Mouse (Mus musculus): ENCODE results near the gene Cnga2. TPM values are rescaled to one million over a fixed set of nuclear protein-coding genes. Genes with fewer than 3 reads are reported as not detected.
"Not testable (repeated sequence)": the region's sequence is repeated elsewhere in the genome, so short reads cannot be mapped to it uniquely, and the experiment has no call there.

Cnga2 gene
- polyA plus RNA-seq (2012; ENCODE audit: insufficient read depth, low replicate concordance), result not detected in 2 replicates

DNA sequence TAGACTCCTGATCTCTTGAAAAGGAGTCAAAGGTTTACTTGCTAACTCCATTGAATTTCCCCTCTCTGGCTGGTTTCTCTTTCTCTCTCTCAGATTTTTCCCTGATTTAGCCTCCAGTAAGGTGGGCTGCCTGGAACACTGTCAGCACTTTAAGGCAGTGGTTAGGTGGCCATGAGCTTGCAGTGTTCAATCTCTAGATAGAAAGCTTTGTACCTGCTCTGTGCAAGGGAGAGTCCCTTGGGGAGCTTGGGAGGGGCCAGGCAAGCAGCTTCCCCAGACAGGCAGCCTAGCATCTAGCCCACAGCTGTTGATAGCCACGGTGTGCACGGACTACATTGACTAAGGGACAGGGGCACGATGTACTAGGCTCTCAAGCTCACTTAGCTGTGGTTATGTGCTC is at the start of gene Cnga2:
Gene Cnga2 (plus strand): TSS at position 301 of the 400 bp plus-strand sequence.
- H3K27me3 ChIP-seq (replicated peaks), result peaks cover 28% of the 10 kb centered on the region
- TF ChIP-seq GATA1 (IDR thresholded peaks at IDR 0.05; ENCODE audit: borderline replicate concordance, low read length) (no peak), FLI1 (IDR thresholded peaks at IDR 0.05; ENCODE audit: low read length) (no peak)
- H3K36me3 ChIP-seq (replicated peaks; ENCODE audit: low read length), result no peaks in the 10 kb centered on the region
- H3K9me3 ChIP-seq, result no peaks in the 10 kb centered on the region
- H3K4me1 ChIP-seq, result no peaks in the 10 kb centered on the region
- no peak within 1 kb of the TSS for H3K4me3 ChIP-seq (replicated peaks)

DNA sequence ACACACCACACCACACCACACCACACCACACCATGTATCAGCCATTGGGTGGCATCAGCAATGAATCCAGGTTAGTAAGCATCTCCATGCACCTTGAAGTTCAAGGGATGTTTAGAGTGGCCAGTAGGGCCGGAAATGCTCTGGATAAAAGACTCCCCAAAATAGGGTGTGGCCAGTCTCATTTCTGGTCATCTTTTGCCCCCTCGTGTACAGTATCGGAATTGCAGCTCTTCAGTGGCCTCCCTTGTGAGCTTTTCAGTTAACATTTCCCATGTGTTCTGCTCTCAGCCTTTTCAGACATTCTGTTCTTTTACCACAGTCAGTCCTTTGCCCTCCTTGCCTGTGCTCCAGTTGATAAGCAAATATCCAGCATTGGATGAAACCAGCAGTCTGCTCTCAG is 45.0 kb upstream of the Cnga2 start:
- Histone ChIP-seq H3K36me3 (replicated peaks; ENCODE audit: low read length) (no peaks in the 10 kb centered on the region), H3K27me3 (replicated peaks) (peaks cover 13% of the 10 kb centered on the region), H3K4me1 (no peaks in the 10 kb centered on the region), H3K9me3 (no peaks in the 10 kb centered on the region), H3K4me3 (replicated peaks) (no peak overlapping the region)
- TF ChIP-seq FLI1 (IDR thresholded peaks at IDR 0.05; ENCODE audit: low read length), result no peak
- TF ChIP-seq GATA1 (IDR thresholded peaks at IDR 0.05; ENCODE audit: borderline replicate concordance, low read length), result no peak

DNA sequence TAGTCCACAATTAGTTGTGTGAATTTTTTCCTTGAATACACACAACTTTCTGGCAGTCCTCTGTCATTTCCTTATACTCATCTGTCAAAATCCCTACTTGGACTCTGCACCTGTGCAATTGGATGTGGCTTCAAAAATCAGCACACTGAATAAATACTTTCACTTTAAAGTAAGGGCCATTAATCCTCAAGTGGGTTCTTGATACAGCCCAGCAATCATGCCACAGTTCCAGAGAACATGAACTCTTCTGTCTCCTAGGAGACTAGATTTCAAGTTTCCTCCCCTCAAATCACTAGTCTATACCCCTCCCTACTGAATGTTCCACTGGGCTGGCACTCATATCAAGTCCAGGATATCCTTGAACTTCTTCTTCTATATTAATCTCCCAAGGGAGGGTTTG is 33.3 kb upstream of the Cnga2 start:
- Histone ChIP-seq H3K4me3 (replicated peaks) (no peak overlapping the region), H3K36me3 (replicated peaks; ENCODE audit: low read length) (no peaks in the 10 kb centered on the region), H3K4me1 (no peaks in the 10 kb centered on the region), H3K27me3 (replicated peaks) (peaks cover 36% of the 10 kb centered on the region), H3K9me3 (0 out of 2 replicates have a peak, but pooled peaks cover 3% of the 10 kb centered on the region)
- TF ChIP-seq FLI1 (IDR thresholded peaks at IDR 0.05; ENCODE audit: low read length) (no peak), GATA1 (IDR thresholded peaks at IDR 0.05; ENCODE audit: borderline replicate concordance, low read length) (no peak)

DNA sequence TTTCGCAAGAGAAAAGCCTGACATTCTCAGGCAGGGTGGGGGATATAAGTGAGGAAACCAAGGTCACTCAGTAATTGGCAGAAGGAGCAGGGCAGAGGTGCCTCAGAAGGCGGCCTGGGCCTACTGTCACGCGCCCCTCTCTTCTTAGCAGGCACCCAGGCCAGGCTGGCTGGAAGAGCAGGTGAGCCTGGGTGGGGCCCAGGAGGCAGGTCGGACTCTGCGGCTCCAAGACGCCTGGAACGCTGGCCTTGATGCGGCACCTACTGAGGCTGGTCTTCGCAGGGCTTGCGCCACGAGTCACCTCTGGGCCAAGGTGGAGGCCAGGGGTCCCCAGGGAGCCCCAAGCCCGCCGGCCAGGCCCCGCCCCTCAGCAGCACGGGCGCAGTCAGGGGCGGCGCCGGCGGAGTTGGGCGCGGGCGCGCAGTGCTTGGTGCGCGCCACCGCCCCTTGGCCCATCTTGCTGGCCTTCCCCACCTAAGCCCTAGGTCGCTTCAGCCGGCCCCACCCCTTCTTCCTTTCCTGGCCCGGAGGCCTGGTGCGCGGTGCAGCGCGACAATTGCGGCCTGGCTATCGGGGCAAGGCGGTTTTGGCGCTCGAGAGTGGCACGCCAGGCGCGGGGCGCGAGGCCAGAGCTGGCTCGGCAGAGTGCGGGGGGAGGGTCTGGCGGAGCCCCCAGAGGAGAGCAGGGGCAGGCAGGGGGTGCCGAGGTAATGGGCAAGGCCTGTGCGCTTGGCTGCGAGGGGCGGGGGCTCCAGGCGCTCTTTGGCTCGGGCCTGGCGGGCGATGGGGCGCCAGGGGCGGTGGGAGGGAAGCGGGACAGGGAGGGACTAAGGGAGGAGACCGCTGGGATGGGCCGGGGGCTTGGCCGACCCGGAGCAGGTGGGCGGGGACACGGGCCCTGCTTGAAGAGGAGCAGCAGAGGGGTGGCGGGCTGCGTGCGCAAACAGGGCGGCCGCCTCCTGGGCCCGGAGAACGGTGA is 29.3 kb upstream of the Cnga2 start, which contains the start of gene Prrg3:
Gene Prrg3 (plus strand): TSS at position 552 of the 979 bp plus-strand sequence.
- H3K9me3 ChIP-seq, result 0 out of 2 replicates have a peak, but pooled peaks cover 3% of the 10 kb centered on the region
- H3K4me3 ChIP-seq (replicated peaks), result no peak within 1 kb of the TSS
- H3K4me1 ChIP-seq, result no peaks in the 10 kb centered on the region
- peaks cover 50% of the 10 kb centered on the region for H3K27me3 ChIP-seq (replicated peaks)
- H3K36me3 ChIP-seq (replicated peaks; ENCODE audit: low read length), result no peaks in the 10 kb centered on the region
- no peak for TF ChIP-seq FLI1 (IDR thresholded peaks at IDR 0.05; ENCODE audit: low read length)
- no peak for TF ChIP-seq GATA1 (IDR thresholded peaks at IDR 0.05; ENCODE audit: borderline replicate concordance, low read length)

DNA sequence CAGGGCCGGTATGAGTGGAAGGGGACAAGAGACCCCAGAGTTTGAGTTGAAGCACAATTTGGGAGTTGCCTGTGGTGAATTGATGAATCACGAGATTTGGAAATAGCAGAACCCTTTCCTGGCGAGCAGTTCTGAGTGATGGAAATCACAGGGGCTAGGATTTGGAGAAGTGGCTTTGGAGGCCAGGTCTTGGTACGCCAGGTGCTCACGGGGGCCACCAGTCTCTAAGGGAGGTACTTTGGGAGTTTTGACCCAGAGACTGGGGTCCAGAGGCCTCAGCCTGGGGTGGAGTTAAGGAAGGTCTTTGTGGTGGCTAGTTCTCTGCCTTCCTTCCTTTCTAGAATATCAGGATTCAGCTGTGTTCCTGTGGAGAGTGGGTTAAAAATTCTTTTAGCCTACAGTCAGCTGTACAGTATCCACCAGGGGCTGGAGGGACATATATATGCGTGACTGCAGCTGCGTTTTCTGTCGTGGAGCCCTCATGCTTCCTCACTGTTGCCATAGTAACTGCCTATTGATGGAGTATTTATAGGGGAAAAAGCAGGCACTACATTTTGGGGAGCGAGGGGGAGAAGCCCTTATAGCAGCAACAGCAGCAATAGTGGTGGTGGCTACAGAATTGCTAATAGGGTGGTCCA is 28.3 kb upstream of the Cnga2 start:
- Histone ChIP-seq H3K9me3 (0 out of 2 replicates have a peak, but pooled peaks cover 3% of the 10 kb centered on the region), H3K36me3 (replicated peaks; ENCODE audit: low read length) (no peaks in the 10 kb centered on the region), H3K27me3 (replicated peaks) (peaks cover 52% of the 10 kb centered on the region), H3K4me3 (replicated peaks) (no peak overlapping the region), H3K4me1 (no peaks in the 10 kb centered on the region)
- TF ChIP-seq FLI1 (IDR thresholded peaks at IDR 0.05; ENCODE audit: low read length) (no peak), GATA1 (IDR thresholded peaks at IDR 0.05; ENCODE audit: borderline replicate concordance, low read length) (no peak)

DNA sequence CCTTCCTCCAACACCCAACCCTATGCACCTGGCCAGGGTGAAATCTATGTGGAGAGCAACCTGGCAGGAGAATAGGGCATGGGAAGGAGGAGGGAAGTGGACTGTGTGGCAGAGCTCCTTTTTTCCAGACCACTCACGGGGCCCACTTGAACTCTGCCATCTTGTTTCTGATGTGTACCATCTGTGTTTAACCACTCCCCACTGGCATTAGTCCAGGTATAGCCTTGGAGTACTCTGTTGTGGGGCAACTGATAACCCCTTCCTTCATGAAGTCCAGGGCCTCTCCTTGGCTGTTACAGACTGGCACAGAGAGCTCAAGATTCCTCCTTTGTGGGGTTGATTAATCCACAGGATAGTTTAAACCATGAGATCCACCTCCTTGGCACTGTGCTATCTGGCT is 23.4 kb upstream of the Cnga2 start:
- TF ChIP-seq GATA1 (IDR thresholded peaks at IDR 0.05; ENCODE audit: borderline replicate concordance, low read length) (no peak), FLI1 (IDR thresholded peaks at IDR 0.05; ENCODE audit: low read length) (no peak)
- H3K4me1 ChIP-seq, result no peaks in the 10 kb centered on the region
- H3K27me3 ChIP-seq (replicated peaks), result peaks cover 34% of the 10 kb centered on the region
- no peaks in the 10 kb centered on the region for H3K9me3 ChIP-seq
- H3K4me3 ChIP-seq (replicated peaks), result no peak overlapping the region
- no peaks in the 10 kb centered on the region for H3K36me3 ChIP-seq (replicated peaks; ENCODE audit: low read length)

DNA sequence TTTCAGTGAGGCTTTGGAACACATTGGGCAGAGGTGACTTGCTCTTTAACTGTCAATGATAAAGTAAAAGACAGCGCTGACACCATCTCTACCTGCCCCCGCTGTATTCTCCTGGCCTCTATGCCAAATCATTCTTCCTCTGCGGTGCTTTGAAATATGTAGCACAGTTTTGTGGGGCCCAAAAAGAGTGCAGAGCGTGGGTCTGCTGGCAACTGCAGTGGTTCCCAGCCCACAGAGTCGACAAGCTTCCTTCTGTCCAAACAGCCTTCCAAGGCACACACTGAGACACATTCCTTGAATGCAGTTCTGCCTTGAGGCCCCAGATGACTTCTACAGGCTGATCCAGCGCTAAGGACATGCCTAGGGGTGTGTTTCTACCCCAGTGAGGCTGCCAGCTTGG is 22.8 kb upstream of the Cnga2 start:
- Histone ChIP-seq H3K4me3 (replicated peaks) (no peak overlapping the region), H3K27me3 (replicated peaks) (peaks cover 29% of the 10 kb centered on the region), H3K9me3 (no peaks in the 10 kb centered on the region), H3K36me3 (replicated peaks; ENCODE audit: low read length) (no peaks in the 10 kb centered on the region), H3K4me1 (no peaks in the 10 kb centered on the region)
- TF ChIP-seq FLI1 (IDR thresholded peaks at IDR 0.05; ENCODE audit: low read length), result no peak
- no peak for TF ChIP-seq GATA1 (IDR thresholded peaks at IDR 0.05; ENCODE audit: borderline replicate concordance, low read length)

DNA sequence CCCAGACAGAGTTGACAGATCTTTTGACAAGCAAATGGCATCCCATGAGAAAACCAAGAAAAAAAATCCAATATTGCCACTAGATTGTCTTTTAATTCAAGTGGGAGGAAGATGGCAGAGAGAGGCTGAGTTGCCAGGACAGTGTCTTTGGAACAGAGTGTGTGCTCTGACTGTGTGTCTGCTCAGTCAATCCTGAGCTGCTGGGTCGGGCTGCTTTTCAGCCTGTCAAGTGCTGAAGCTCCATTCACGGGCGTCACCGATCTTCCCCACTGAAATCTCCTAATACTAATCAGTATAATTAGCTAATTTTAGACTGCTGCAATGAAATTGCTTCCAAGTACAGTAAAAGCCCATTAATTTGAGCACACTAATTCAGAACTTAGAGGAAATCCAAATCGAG is 20.3 kb upstream of the Cnga2 start:
- Histone ChIP-seq H3K27me3 (replicated peaks) (peaks cover 24% of the 10 kb centered on the region), H3K4me1 (no peaks in the 10 kb centered on the region), H3K9me3 (no peaks in the 10 kb centered on the region), H3K4me3 (replicated peaks) (no peak overlapping the region), H3K36me3 (replicated peaks; ENCODE audit: low read length) (no peaks in the 10 kb centered on the region)
- TF ChIP-seq FLI1 (IDR thresholded peaks at IDR 0.05; ENCODE audit: low read length), result no peak

DNA sequence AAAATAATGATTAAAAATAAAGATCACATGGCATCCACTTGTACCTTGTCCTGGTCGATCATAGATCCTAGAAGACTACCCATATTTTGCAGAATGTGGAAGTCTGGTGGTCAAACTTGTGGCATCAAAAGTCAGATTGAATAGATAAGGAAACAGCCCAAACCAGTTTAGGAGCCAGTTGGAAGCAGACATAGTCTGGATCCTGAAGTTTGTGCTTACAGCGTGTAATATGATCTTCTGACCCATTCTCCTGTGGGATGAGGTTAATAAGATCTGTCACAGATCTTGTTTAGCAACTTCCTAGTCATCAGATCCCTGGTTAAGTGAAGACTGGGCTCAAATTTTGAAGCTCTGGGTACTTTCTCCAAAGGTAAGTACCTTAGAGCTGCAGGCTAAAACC is 19.0 kb upstream of the Cnga2 start, which contains the start of gene Fate1:
Gene Fate1 (plus strand): TSS at position 301 of the 400 bp plus-strand sequence.
- Histone ChIP-seq H3K4me3 (replicated peaks) (no peak within 1 kb of the TSS), H3K27me3 (replicated peaks) (peaks cover 20% of the 10 kb centered on the region), H3K36me3 (replicated peaks; ENCODE audit: low read length) (no peaks in the 10 kb centered on the region), H3K9me3 (no peaks in the 10 kb centered on the region), H3K4me1 (no peaks in the 10 kb centered on the region)
- TF ChIP-seq FLI1 (IDR thresholded peaks at IDR 0.05; ENCODE audit: low read length), result no peak
- no peak for TF ChIP-seq GATA1 (IDR thresholded peaks at IDR 0.05; ENCODE audit: borderline replicate concordance, low read length)

DNA sequence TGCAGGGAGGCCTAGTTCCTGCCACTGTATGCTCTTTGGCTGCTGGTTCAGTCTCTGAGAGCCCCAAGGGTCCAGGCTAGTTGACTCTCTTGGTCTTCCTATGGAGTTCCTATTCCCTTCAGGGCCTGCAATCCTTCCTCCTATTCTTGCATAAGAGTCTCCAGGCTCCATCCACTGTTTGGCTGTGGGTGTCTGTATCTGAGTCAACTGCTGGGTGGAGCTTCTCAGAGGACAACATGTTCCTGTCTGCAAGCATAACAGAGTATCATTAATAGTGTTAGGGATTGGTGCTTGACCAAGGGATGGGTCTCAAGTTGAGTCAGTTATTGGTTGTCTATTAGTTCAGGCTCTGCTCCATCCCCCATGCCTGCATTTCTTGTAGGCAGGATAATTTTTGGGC is 14.0 kb upstream of the Cnga2 start:
- not testable (repeated sequence) for H3K9me3 ChIP-seq; H3K4me3 ChIP-seq (replicated peaks); H3K36me3 ChIP-seq (replicated peaks; ENCODE audit: low read length); H3K27me3 ChIP-seq (replicated peaks); H3K4me1 ChIP-seq
